Mouse (Mus musculus) ES-E14 (cell line): ENCODE results near the gene Rps6kc1. TPM values are rescaled to one million over a fixed set of nuclear protein-coding genes. Genes with fewer than 3 reads are reported as not detected.
"Not testable (repeated sequence)": the region's sequence is repeated elsewhere in the genome, so short reads cannot be mapped to it uniquely, and the experiment has no call there.

Experiments
- DNase-seq: peaks from one replicate; pipeline ENCODE4 v3.0.0-alpha.2; 2013; ENCODE audit warnings: low read depth, low spot score
- H3K27ac ChIP-seq: 2 replicates; pipeline ENCODE4 v1.5.1; 2012; ENCODE audit warnings: low read depth, mild to moderate bottlenecking, low read length, moderate library complexity, mixed read lengths; ENCODE audit not compliant: poor library complexity, insufficient read depth, severe bottlenecking
- H3K36me3 ChIP-seq: 2 replicates; pipeline ENCODE4 v1.6.1; 2012; ENCODE audit warnings: mild to moderate bottlenecking, low read length, moderate library complexity, mixed read lengths; ENCODE audit not compliant: control insufficient read depth, poor library complexity, insufficient read depth, severe bottlenecking
- H3K4me1 ChIP-seq, 2 experiments: fragments of 150-350 bp in 1 of 2; sonication (generic) in 1 of 2; 2 replicates each; pipeline ENCODE4 v1.6.1; 2012; ENCODE audit warnings: low read length in 2 of 2, mild to moderate bottlenecking in 1 of 2, mixed read lengths in 1 of 2; ENCODE audit not compliant: control insufficient read depth in 2 of 2, insufficient read depth in 2 of 2, poor library complexity in 1 of 2
- H3K4me3 ChIP-seq, 2 experiments: fragments of 150-350 bp in 1 of 2; sonication (generic) in 1 of 2; 2 replicates each; pipeline ENCODE4 v1.5.1; 2012; ENCODE audit warnings: low read length in 2 of 2, low read depth in 1 of 2, mild to moderate bottlenecking in 1 of 2, mixed read lengths in 1 of 2; ENCODE audit not compliant: insufficient read depth in 1 of 2, poor library complexity in 1 of 2, severe bottlenecking in 1 of 2
- H3K9ac ChIP-seq: 2 replicates; pipeline ENCODE4 v1.6.1; 2012; ENCODE audit warnings: low read depth, mild to moderate bottlenecking, low read length, mixed read lengths; ENCODE audit not compliant: poor library complexity, insufficient read depth, severe bottlenecking
- H3K9me3 ChIP-seq: fragments of 150-350 bp; sonication (generic); 2 replicates; pipeline ENCODE4 v1.6.1; 2012; ENCODE audit warnings: low read depth, mild to moderate bottlenecking, low read length; ENCODE audit not compliant: control insufficient read depth, insufficient read depth
- CHD2 ChIP-seq: IDR thresholded peaks from 2 replicates; pipeline ENCODE4 v1.6.1; 2014; ENCODE audit warnings: mild to moderate bottlenecking, low read depth, low read length, inconsistent platforms
- HCFC1 ChIP-seq: IDR thresholded peaks from 2 replicates; pipeline ENCODE4 v1.6.1; 2012; ENCODE audit warnings: low read length, inconsistent platforms, borderline replicate concordance; ENCODE audit not compliant: insufficient read depth
- MAFK ChIP-seq: IDR thresholded peaks from 2 replicates; pipeline ENCODE4 v1.6.1; 2014; ENCODE audit warnings: mild to moderate bottlenecking, low read depth, low read length, inconsistent platforms; ENCODE audit not compliant: insufficient read depth
- ZC3H11A ChIP-seq: IDR thresholded peaks from 2 replicates; pipeline ENCODE4 v1.6.1; 2012; ENCODE audit warnings: low read depth, mild to moderate bottlenecking, inconsistent platforms, low read length, borderline replicate concordance
- ZNF384 ChIP-seq: IDR thresholded peaks from 2 replicates; pipeline ENCODE4 v1.6.1; 2012; ENCODE audit warnings: low read depth, low read length, inconsistent platforms
- in situ Hi-C, 2 experiments: fragments of 600-800 bp; cut with MboI; formaldehyde crosslinking; loops; one replicate each; pipeline ENCODE4 v1.15.1; 2025; ENCODE audit warnings: low sequenced_read_pairs in 2 of 2, inconsistent platforms in 1 of 2; ENCODE audit not compliant: unreplicated experiment in 2 of 2
- total RNA-seq: library from RNA; depleted of rRNA; stranded (reverse); fragments of 300-350 nt; gene quantifications from 2 replicates; pipeline ENCODE4 v1.2.3, GENCODE M21; 2012

Rps6kc1 gene
- total RNA-seq, 1 experiment = 19.3 TPM

DNA sequence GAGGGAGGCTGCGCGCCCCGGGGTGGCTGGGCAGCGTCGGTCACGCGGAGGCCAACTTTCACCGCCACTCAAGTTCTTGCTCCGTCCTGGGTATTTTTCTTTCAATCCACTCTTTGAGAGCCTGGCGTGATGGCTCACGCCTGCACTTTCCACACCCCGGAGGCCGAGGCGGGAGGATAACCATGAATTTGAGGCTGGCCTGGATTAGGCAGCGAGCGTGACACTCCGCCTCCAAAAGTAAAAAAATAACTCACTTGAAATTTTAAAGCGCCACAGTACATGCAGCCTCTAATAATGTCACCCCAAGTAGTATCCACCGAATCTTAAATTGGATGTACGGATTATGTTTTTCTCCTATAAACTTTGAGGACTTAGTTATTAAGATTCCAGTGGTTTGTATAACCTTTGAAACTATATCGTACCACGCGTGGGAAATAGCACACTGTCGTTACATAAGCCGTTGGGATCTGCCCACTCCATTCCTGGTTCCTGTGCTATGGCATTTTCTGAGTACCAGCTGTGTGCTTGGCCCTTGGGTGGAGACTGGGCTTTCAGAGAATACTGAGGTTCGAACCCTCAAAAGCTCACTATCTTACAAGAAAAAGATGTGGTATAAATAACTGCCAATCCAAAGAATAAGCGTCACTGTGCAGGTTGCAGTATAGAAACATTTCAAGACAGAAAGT is 17.6 kb upstream of the Rps6kc1 start:
- TF ChIP-seq ZC3H11A (no peak), MAFK (no peak), HCFC1 (no peak), ZNF384 (no peak), CHD2 (no peak)
- H3K9ac ChIP-seq = peak overlapping the region; percentile 96
- H3K4me3 ChIP-seq = peak overlapping the region; percentile 88 to 92
- no peak for DNase-seq
- no peak overlapping the region for H3K27ac ChIP-seq
- peaks cover 2 to 6% of the 10 kb centered on the region in 2 experiments; a peak in 3 of 4 replicates for H3K4me1 ChIP-seq
- H3K9me3 ChIP-seq = no peaks in the 10 kb centered on the region
- in situ Hi-C loops = no loop called here
- peaks cover 2% of the 10 kb centered on the region; the same call in 1 of the 2 replicates for H3K36me3 ChIP-seq

DNA sequence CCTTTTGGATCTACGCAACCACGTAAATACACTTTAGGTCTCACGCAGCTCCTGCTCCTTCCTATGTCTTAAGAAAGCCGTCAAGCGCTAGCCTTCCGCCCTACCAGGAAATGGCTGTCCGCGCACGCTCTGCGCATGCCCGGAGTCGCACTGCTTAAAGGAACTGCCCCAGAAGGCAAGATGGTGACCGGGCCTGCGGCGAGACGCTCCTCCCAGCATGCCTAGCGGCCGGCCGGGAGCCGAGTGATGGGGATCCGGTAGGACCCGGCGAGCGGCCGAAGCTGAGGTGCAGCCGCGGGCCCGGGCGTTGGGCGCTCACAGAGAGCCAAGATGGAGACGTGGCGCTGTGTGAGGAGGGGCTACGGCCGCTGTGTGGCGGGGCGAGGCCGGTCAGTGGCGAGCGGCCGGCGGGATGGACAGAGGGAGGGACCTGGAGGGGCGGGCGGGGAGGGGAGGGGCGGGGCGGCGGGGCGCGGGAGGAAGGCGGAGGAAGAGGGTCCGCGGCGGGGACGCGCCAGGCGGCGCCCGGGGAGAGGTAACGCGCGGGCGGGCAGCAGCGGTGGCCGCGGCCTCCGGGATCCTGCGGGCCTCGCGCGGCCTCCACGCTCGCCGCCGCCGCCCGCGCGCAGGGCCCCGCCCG is 16.9 kb upstream of the Rps6kc1 start:
- Histone ChIP-seq H3K4me3 (peak overlapping the region; percentile 88 to 92), H3K9me3 (no peaks in the 10 kb centered on the region), H3K4me1 (peaks cover 2 to 6% of the 10 kb centered on the region in 2 experiments; a peak in 3 of 4 replicates), H3K27ac (peak overlapping the region; percentile 48; the same call in 1 of the 2 replicates), H3K36me3 (no peaks in the 10 kb centered on the region), H3K9ac (peak overlapping the region; percentile 96)
- in situ Hi-C loops = no loop called here
- peak; percentile 94 for DNase-seq
- TF ChIP-seq HCFC1 (peak; percentile 53; the same call in 1 of the 2 replicates), ZC3H11A (peak; percentile 76), ZNF384 (no peak)

DNA sequence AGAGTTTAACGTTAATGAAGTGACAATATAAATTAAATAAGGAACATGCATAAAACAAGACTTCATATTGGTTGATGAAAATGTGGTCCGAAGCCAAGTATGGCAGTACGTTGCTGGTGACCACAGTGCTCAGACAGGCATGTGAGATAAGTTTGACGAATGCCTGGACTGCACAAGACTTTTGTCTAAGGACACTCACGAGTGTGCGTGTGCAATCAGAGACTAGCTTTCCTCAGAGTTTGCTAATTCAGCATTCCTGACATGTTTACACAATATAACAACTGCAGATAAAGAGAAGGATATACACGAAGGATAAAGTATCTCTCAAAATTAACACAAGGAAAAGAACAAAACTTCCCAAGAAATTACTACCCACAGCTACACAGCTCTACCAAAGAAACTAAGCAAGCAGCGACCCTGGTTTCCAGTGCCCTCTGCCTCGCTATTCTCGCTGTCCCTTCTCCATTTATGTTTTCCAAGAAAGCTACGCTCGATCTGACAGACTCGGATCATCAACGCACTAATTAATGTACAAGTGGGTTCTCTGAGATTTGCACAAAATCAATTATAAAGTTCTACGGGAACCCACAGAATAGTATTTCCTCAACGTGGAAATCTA is 16.3 kb upstream of the Rps6kc1 start:
- Histone ChIP-seq H3K9ac (peak overlapping the region; percentile 66; the same call in 1 of the 2 replicates), H3K27ac (no peak overlapping the region), H3K9me3 (no peaks in the 10 kb centered on the region), H3K4me3 (peak overlapping the region; percentile 88 to 92), H3K36me3 (no peaks in the 10 kb centered on the region), H3K4me1 (peaks cover 2 to 6% of the 10 kb centered on the region in 2 experiments; a peak in 3 of 4 replicates)
- in situ Hi-C loops = no loop called here
- DNase-seq = no peak
- TF ChIP-seq HCFC1 = no peak
- no peak for TF ChIP-seq ZNF384
- no peak for TF ChIP-seq ZC3H11A
- TF ChIP-seq CHD2 = no peak
- TF ChIP-seq MAFK = no peak

DNA sequence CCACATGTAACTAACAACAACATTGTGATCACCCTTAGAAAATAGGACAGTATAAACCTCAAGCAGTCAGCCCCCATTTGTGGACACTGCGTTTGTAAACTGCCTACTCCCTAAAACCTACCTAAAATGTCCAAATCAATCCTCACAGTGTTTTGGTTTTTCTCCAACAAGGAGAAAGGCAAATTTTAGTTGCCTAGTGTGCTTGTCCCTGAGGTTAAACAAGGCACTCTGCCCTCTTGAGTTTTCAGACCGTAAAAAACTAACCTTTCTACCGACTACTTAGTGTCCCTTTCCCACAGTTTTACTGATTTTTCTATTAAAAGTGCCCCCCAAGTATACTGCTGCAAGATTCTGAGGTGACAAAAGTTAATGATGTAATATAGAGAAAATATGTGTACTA is 15.7 kb upstream of the Rps6kc1 start:
- peak overlapping the region in 1 of 2 experiments; percentile 88; a peak in 2 of 4 replicates for H3K4me3 ChIP-seq
- H3K4me1 ChIP-seq = peaks cover 2 to 6% of the 10 kb centered on the region in 2 experiments; a peak in 3 of 4 replicates
- no peak overlapping the region for H3K9ac ChIP-seq
- no peaks in the 10 kb centered on the region for H3K9me3 ChIP-seq
- in situ Hi-C loops = no loop called here
- no peak for TF ChIP-seq CHD2
- no peak for TF ChIP-seq HCFC1
- no peak for TF ChIP-seq MAFK
- TF ChIP-seq ZC3H11A = no peak
- TF ChIP-seq ZNF384 = no peak
- no peak overlapping the region for H3K27ac ChIP-seq
- DNase-seq = no peak
- H3K36me3 ChIP-seq = no peaks in the 10 kb centered on the region

DNA sequence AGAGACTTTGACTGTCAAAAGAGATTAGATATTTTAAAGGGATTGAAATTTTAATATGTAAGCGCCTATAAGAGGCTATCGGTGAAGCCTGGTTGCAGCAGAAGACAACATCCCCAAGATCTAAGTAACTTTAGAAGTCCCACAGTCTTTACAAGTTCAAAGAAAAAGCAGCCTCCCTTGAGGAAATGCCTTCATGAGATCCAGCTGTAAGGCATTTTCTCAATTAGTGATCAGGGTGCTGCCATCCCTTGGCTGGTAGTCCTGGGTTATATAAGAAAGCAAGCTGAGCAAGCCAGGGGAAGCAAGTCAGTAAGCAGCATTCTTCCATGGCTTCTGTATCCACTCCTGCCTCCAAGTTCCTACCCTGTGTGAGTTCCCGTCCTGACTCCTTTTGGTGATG is 13.2 kb upstream of the Rps6kc1 start, which contains the start of gene Angel2:
Gene Angel2 (plus strand): TSS at position 301 of the 400 bp plus-strand sequence.
- in situ Hi-C loops, H3K9ac ChIP-seq, H3K9me3 ChIP-seq, H3K36me3 ChIP-seq, DNase-seq, H3K4me1 ChIP-seq, H3K4me3 ChIP-seq, H3K27ac ChIP-seq: not testable (repeated sequence)
